Mouse (Mus musculus): ENCODE measurements at regions not wholly inside any gene's neighbourhood (a gene's known extent, or its start where the extent isn't known, plus 50 kb on each side); places are given as distances from the start of the nearest gene placed in this dataset.

GRCm38 (mm10) chr10:83958397-83958796 is 235.7 kb downstream of the 1500009L16Rik start:
- TF ChIP-seq CTCF (IDR thresholded peaks at IDR 0.05; ENCODE audit: low read depth, low read length) (no peak), GATA1 (IDR thresholded peaks at IDR 0.05; ENCODE audit: borderline replicate concordance, low read length) (no peak)

All from G1E (cell line).